Mouse (Mus musculus): ENCODE measurements around the gene Znfx1.

DNA sequence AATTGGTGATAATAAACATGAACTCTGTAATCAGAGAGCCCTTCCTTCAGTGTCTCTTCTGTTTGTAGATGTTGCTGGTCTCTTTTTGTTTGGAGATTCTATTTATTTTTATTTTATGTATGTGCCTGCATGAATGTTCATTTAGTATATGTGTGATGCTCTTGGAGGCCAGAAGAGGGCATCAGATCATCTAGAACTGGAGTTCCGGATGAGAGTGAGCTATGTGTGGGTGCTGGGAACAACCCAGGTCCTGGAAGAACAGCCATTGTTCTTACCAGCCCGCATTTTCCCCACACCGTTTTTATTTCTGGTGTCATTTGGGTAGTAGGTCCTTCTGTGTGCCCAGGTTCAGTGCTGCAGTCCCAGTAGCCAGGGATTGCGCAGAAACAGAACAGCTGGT, 32.3 kb downstream of the Znfx1 start:
- no peak for TF ChIP-seq POLR2A (IDR thresholded peaks at IDR 0.05; ENCODE audit: borderline replicate concordance, extremely low read depth, insufficient read depth, insufficient read length, poor library complexity, severe bottlenecking)
- TF ChIP-seq CTCF (IDR thresholded peaks at IDR 0.05; ENCODE audit: borderline replicate concordance, extremely low read depth, insufficient read depth, insufficient read length): no peak

Data from brain, embryonic 14.5 days (tissue).